Mouse (Mus musculus) MEL (cell line): Measurements from ENCODE around the gene Rnf123. TPM values are rescaled to one million over a fixed set of nuclear protein-coding genes. Genes with fewer than 3 reads are reported as not detected.

Experiments used
- DNase-seq: peaks from one replicate; pipeline ENCODE4 v3.0.0; 2011; ENCODE audit warnings: low read depth, low spot score
- H3K27ac ChIP-seq: 2 replicates; pipeline ENCODE4 v1.5.1; 2012; ENCODE audit warnings: low read depth, mild to moderate bottlenecking, control low read depth, low read length, moderate library complexity; ENCODE audit not compliant: control insufficient read depth
- H3K27me3 ChIP-seq, 2 experiments: fragments of 150-350 bp in 1 of 2; sonication (generic) in 1 of 2; 2 replicates each; pipeline ENCODE4 v1.6.1; 2012; ENCODE audit warnings: low read length in 2 of 2, mild to moderate bottlenecking in 2 of 2, improper control_type of control experiment in 1 of 2, moderate library complexity in 1 of 2; ENCODE audit not compliant: insufficient read depth in 2 of 2, control insufficient read depth in 1 of 2
- H3K36me3 ChIP-seq, 2 experiments: 2 replicates each; pipeline ENCODE4 v1.6.1; 2012 to 2014; ENCODE audit warnings: low read length in 2 of 2, improper control_type of control experiment in 1 of 2, inconsistent platforms in 1 of 2, mild to moderate bottlenecking in 1 of 2; ENCODE audit not compliant: insufficient read depth in 2 of 2, control insufficient read depth in 1 of 2
- H3K4me1 ChIP-seq, 2 experiments: fragments of 150-350 bp in 1 of 2; sonication (generic) in 1 of 2; 2 replicates each; pipeline ENCODE4 v1.6.1; 2012; ENCODE audit warnings: low read length in 2 of 2, improper control_type of control experiment in 1 of 2, mild to moderate bottlenecking in 1 of 2; ENCODE audit not compliant: insufficient read depth in 2 of 2, control insufficient read depth in 1 of 2
- H3K4me3 ChIP-seq, 2 experiments: fragments of 150-350 bp in 1 of 2; sonication (generic) in 1 of 2; 2 replicates each; pipeline ENCODE4 v1.5.1; 2012; ENCODE audit warnings: low read depth in 2 of 2, low read length in 2 of 2, mild to moderate bottlenecking in 2 of 2, moderate library complexity in 2 of 2, control low read depth in 1 of 2, improper control_type of control experiment in 1 of 2; ENCODE audit not compliant: control insufficient read depth in 1 of 2, insufficient read depth in 1 of 2
- H3K79me2 ChIP-seq: 2 replicates; pipeline ENCODE4 v1.6.1; 2012; ENCODE audit warnings: mild to moderate bottlenecking, low read length, moderate library complexity; ENCODE audit not compliant: control insufficient read depth, poor library complexity, insufficient read depth
- H3K9ac ChIP-seq: 2 replicates; pipeline ENCODE4 v1.6.1; 2012; ENCODE audit warnings: low read depth, mild to moderate bottlenecking, control low read depth, low read length, moderate library complexity; ENCODE audit not compliant: control insufficient read depth, poor library complexity, severe bottlenecking
- H3K9me3 ChIP-seq: fragments of 150-350 bp; sonication (generic); replicated peaks from 2 replicates; pipeline ENCODE4 v1.6.1; 2012; ENCODE audit warnings: mild to moderate bottlenecking, low read length, improper control_type of control experiment, moderate library complexity; ENCODE audit not compliant: insufficient read depth
- CTCF ChIP-seq, 3 experiments: IDR thresholded peaks in 2 of 3; conservative IDR thresholded peaks in 1 of 3; 2 replicates each; pipeline ENCODE4 v1.5.1; 2011 to 2012; ENCODE audit warnings: low read length in 3 of 3, low read depth in 2 of 3, mild to moderate bottlenecking in 2 of 3, improper control_type of control experiment in 1 of 3, inconsistent platforms in 1 of 3, mixed read lengths in 1 of 3, moderate library complexity in 1 of 3; ENCODE audit not compliant: control insufficient read depth in 1 of 3, insufficient read depth in 1 of 3, poor library complexity in 1 of 3, severe bottlenecking in 1 of 3
- E2F4 ChIP-seq: IDR thresholded peaks from 2 replicates; pipeline ENCODE4 v1.6.1; 2011; ENCODE audit warnings: low read depth, low read length, improper control_type of control experiment, borderline replicate concordance
- EP300 ChIP-seq, 2 experiments: IDR thresholded peaks; 2 replicates each; pipeline ENCODE4 v1.6.1; 2011; ENCODE audit warnings: improper control_type of control experiment in 2 of 2, low read length in 2 of 2, low read depth in 1 of 2, mild to moderate bottlenecking in 1 of 2
- GABPA ChIP-seq: IDR thresholded peaks from 2 replicates; pipeline ENCODE4 v1.6.1; 2012; ENCODE audit warnings: low read depth, mild to moderate bottlenecking, inconsistent platforms, low read length, improper control_type of control experiment, moderate library complexity
- JUND ChIP-seq: IDR thresholded peaks from 2 replicates; pipeline ENCODE4 v1.6.1; 2011; ENCODE audit warnings: low read depth, mild to moderate bottlenecking, improper control_type of control experiment, low read length
- KAT2A ChIP-seq: conservative IDR thresholded peaks from 2 replicates; pipeline ENCODE4 v1.6.1; 2012; ENCODE audit warnings: low read depth, low read length, improper control_type of control experiment, inconsistent platforms
- MAFK ChIP-seq: IDR thresholded peaks from 2 replicates; pipeline ENCODE4 v1.6.1; 2011; ENCODE audit warnings: low read depth, mild to moderate bottlenecking, low read length, improper control_type of control experiment, borderline replicate concordance
- NELFE ChIP-seq: IDR thresholded peaks from 2 replicates; pipeline ENCODE4 v1.6.1; 2011; ENCODE audit warnings: low read depth, low read length, improper control_type of control experiment
- POLR2AphosphoS2 ChIP-seq: IDR thresholded peaks from 2 replicates; pipeline ENCODE4 v1.6.1; 2011; ENCODE audit warnings: low read length, improper control_type of control experiment
- RAD21 ChIP-seq: IDR thresholded peaks from 2 replicates; pipeline ENCODE4 v1.6.1; 2011; ENCODE audit warnings: mild to moderate bottlenecking, low read depth, low read length, improper control_type of control experiment
- SMC3 ChIP-seq: IDR thresholded peaks from 2 replicates; pipeline ENCODE4 v1.6.1; 2011; ENCODE audit warnings: low read depth, low read length, improper control_type of control experiment
- TBP ChIP-seq: IDR thresholded peaks from 2 replicates; pipeline ENCODE4 v1.8.0; 2011; ENCODE audit warnings: low read depth, low read length, improper control_type of control experiment
- USF1 ChIP-seq: IDR thresholded peaks from 2 replicates; pipeline ENCODE4 v1.6.1; 2014; ENCODE audit warnings: low read depth, mild to moderate bottlenecking, inconsistent platforms, low read length, improper control_type of control experiment, moderate library complexity
- USF2 ChIP-seq, 2 experiments: IDR thresholded peaks; 2 replicates each; pipeline ENCODE4 v1.6.1; 2011 to 2012; ENCODE audit warnings: improper control_type of control experiment in 2 of 2, low read length in 2 of 2, borderline replicate concordance in 1 of 2, inconsistent platforms in 1 of 2, low read depth in 1 of 2, mild to moderate bottlenecking in 1 of 2; ENCODE audit not compliant: insufficient read depth in 1 of 2
- ZC3H11A ChIP-seq: IDR thresholded peaks from 2 replicates; pipeline ENCODE4 v1.6.1; 2012; ENCODE audit warnings: low read depth, mild to moderate bottlenecking, inconsistent platforms, low read length, improper control_type of control experiment
- ZKSCAN1 ChIP-seq: IDR thresholded peaks from 2 replicates; pipeline ENCODE4 v1.6.1; 2012; ENCODE audit warnings: low read depth, mild to moderate bottlenecking, inconsistent platforms, low read length, improper control_type of control experiment, moderate library complexity
- polyA plus RNA-seq, 2 experiments: library from polyadenylated mRNA; stranded (reverse) in 1 of 2; unstranded in 1 of 2; fragments of >175 nt in 1 of 2; fragments of >200 nt in 1 of 2; gene quantifications; 2 replicates each; pipeline versions ENCODE4 v1.2.1 to v1.2.4; 2012; ENCODE audit warnings: low replicate concordance in 2 of 2, low read depth in 1 of 2; ENCODE audit not compliant: insufficient read length in 2 of 2, insufficient read depth in 1 of 2, missing spikeins in 1 of 2
- total RNA-seq: library from RNA; depleted of rRNA; stranded (reverse); fragments of 300-350 nt; gene quantifications from 2 replicates; pipeline ENCODE4 v1.2.3, GENCODE M21; 2012

The Rnf123 gene
- total and polyA plus RNA-seq, 3 experiments, result 28.5 to 74.8 TPM; not detected in 1

DNA sequence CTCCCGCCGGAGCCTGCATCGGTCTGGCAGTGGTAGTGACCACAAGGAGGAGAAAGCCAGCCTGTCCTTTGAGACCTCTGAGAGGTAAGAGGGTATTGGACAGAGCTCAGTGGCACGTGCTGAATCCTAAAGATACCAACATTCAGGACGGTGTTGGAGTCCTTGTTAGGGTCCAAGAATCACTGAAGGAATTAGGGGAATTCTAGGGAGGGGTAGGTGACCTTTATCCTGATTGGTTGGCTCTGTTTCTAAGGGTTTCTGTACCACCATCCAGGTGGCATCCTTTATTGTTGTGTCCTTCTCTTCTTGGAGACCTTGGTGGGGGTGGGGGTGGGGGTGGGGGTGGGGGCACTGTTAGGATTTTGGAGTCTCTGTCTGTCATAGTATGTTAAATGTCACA, 51.0 kb downstream of the Rnf123 start:
- Histone ChIP-seq H3K27me3 (no peaks in the 10 kb centered on the region), H3K36me3 (peaks cover 22 to 26% of the 10 kb centered on the region in 2 experiments), H3K4me3 (no peak overlapping the region), H3K27ac (no peak overlapping the region), H3K9me3 (no peaks in the 10 kb centered on the region), H3K79me2 (no peaks in the 10 kb centered on the region; the same call in 1 of the 2 replicates), H3K4me1 (peaks cover 5 to 21% of the 10 kb centered on the region in 2 experiments), H3K9ac (no peak overlapping the region)
- TF ChIP-seq RAD21 (no peak), GABPA (no peak), NELFE (no peak), MAFK (no peak), ZC3H11A (no peak)
- DNase-seq, result no peak

GRCm38 (mm10) chr9:108027867-108028266, 55.3 kb downstream of the Rnf123 start:
- peaks cover 0 to 34% of the 10 kb centered on the region in 2 experiments; a peak in 2 of 4 replicates for H3K36me3 ChIP-seq
- no peak overlapping the region for H3K4me3 ChIP-seq
- no peak for DNase-seq
- no peak for TF ChIP-seq JUND
- TF ChIP-seq CTCF (IDR thresholded peaks at IDR 0.05 in 2 of 3, conservative IDR thresholded peaks at IDR 0.05 in 1 of 3; ENCODE audit: control insufficient read depth in 1 of 3, insufficient read depth in 1 of 3, low read depth in 2 of 3, low read length in 3 of 3, poor library complexity in 1 of 3, severe bottlenecking in 1 of 3), result peak in 2 of 3 experiments; percentile 16 to 29; a peak in 2 of 6 replicates
- TF ChIP-seq POLR2AphosphoS2, result no peak
- no peak for TF ChIP-seq USF2 (IDR thresholded peaks at IDR 0.05; ENCODE audit: borderline replicate concordance in 1 of 2, insufficient read depth in 1 of 2, low read depth in 1 of 2, low read length in 2 of 2)
- no peak for TF ChIP-seq KAT2A
- TF ChIP-seq GABPA, result no peak
- TF ChIP-seq TBP, result no peak
- TF ChIP-seq SMC3, result peak; percentile 35
- no peak overlapping the region for H3K9ac ChIP-seq
- H3K27ac ChIP-seq, result no peak overlapping the region
- H3K79me2 ChIP-seq, result no peaks in the 10 kb centered on the region; the same call in 1 of the 2 replicates
- no peaks in the 10 kb centered on the region for H3K27me3 ChIP-seq
- no peaks in the 10 kb centered on the region for H3K9me3 ChIP-seq
- no peaks in the 10 kb centered on the region for H3K4me1 ChIP-seq

- Histone ChIP-seq H3K27ac (no peak overlapping the region), H3K27me3 (no peaks in the 10 kb centered on the region), H3K9me3 (no peaks in the 10 kb centered on the region), H3K4me1 (no peaks in the 10 kb centered on the region), H3K79me2 (peaks cover 1% of the 10 kb centered on the region; the same call in 1 of the 2 replicates), H3K36me3 (peaks cover 0 to 29% of the 10 kb centered on the region in 2 experiments; a peak in 2 of 4 replicates), H3K4me3 (no peak overlapping the region), H3K9ac (no peak overlapping the region)
- peak; percentile 42 for TF ChIP-seq SMC3
- TF ChIP-seq ZKSCAN1, result no peak
- peak in 1 of 3 experiments; percentile 49; a peak in 2 of 6 replicates for TF ChIP-seq CTCF (IDR thresholded peaks at IDR 0.05 in 2 of 3, conservative IDR thresholded peaks at IDR 0.05 in 1 of 3; ENCODE audit: control insufficient read depth in 1 of 3, insufficient read depth in 1 of 3, low read depth in 2 of 3, low read length in 3 of 3, poor library complexity in 1 of 3, severe bottlenecking in 1 of 3)
- TF ChIP-seq EP300 (IDR thresholded peaks at IDR 0.05; ENCODE audit: low read depth in 1 of 2, low read length in 2 of 2), result no peak
- peak; percentile 33 for TF ChIP-seq RAD21
- TF ChIP-seq KAT2A, result no peak
- no peak for TF ChIP-seq E2F4
- TF ChIP-seq TBP, result no peak
- no peak for TF ChIP-seq USF1
- peak; percentile 32 for DNase-seq
Measured at GRCm38 (mm10) chr9:108026584-108026983, 56.6 kb downstream of the Rnf123 start.
